In the genomic region with DNA sequence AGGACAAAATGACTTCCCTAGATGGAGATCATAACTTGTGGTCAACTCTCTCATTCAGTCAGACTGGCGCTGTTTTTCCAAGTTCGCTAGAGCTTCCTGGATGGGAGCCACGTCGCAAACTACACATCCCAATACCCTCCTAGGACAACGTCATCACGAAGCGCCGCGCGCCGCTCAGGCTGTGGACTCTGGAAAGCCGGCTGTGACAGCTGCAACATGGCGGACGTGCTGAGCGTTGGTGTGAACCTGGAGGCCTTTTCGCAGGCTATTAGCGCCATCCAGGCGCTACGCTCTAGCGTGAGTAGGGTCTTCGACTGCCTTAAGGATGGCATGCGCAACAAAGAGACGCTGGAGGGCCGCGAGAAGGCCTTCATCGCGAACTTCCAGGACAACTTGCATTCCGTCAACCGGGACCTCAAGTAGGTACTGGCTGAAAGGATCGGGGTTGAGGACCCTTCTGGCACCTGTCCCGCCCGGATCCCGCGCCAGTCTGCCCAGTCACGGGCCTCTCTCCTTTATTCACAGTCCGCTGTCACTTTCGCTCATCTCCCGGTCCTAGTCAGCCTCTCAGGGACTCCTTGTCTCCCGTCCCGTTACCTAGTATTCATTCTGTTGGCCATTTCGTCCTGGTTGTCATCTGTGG, we compare ENCODE assay signal across 8 mouse cellular contexts. TPM values are rescaled to one million over a fixed set of nuclear protein-coding genes. Genes with fewer than 3 reads are reported as not detected.
DNase-seq lines count a peak whose midpoint lies in the region; ATAC-seq and TF ChIP-seq lines count a peak whose summit lies in the region.

Gene Med27 (plus strand): TSS at position 191 of the 643 bp plus-strand sequence.

- WGBS in hindbrain, embryonic 10.5 days, result 1% methylated on average over 41 of the region's 41 CpGs
- under 1% methylated on average over 41 of the region's 41 CpGs for WGBS in lung, postnatal 0 days

- H3K36me3 ChIP-seq in hindbrain, embryonic 10.5 days, result peaks cover 21% of the 10 kb centered on the region
- H3K36me3 ChIP-seq in lung, postnatal 0 days (ENCODE audit: insufficient read depth, low read length), result peaks cover 9% of the 10 kb centered on the region; the same call in 1 of the 2 replicates

- H3K9ac ChIP-seq in lung, postnatal 0 days (replicated peaks; ENCODE audit: low read depth), result peak within 1 kb of the TSS; percentile 78

- H3K4me1 ChIP-seq in hindbrain, embryonic 10.5 days (replicated peaks), result peaks cover 15% of the 10 kb centered on the region
- no peaks in the 10 kb centered on the region for H3K4me1 ChIP-seq in lung, postnatal 0 days (ENCODE audit: insufficient read depth, low read depth, low read length)

- no peak for TF ChIP-seq EP300 in lung, postnatal 0 days (IDR thresholded peaks at IDR 0.05)

- H3K9me3 ChIP-seq in hindbrain, embryonic 10.5 days, result no peaks in the 10 kb centered on the region
- no peaks in the 10 kb centered on the region for H3K9me3 ChIP-seq in lung, postnatal 0 days (ENCODE audit: low read length)

- H3K27me3 ChIP-seq in hindbrain, embryonic 10.5 days (ENCODE audit: insufficient read depth, poor library complexity, severe bottlenecking), result no peaks in the 10 kb centered on the region
- no peaks in the 10 kb centered on the region for H3K27me3 ChIP-seq in lung, postnatal 0 days (replicated peaks; ENCODE audit: insufficient read depth, low read length)

- peak; percentile 96 for ATAC-seq in frontal cortex, adult (ENCODE audit: low TSS enrichment)
- peak; percentile 99 for ATAC-seq in lung, postnatal 0 days

- H3K27ac ChIP-seq in hindbrain, embryonic 10.5 days, result peak within 1 kb of the TSS; percentile 86
- H3K27ac ChIP-seq in lung, postnatal 0 days (ENCODE audit: low read length), result no peak within 1 kb of the TSS

- DNase-seq in MN1 (ENCODE audit: low spot score), result peak; percentile 94
- peak; percentile 95 for DNase-seq in cerebellum, adult 9-10 months
- DNase-seq in hindbrain, embryonic 10.5 days (ENCODE audit: low spot score), result peak; percentile 96
- DNase-seq in layer of hippocampus, adult 9-11 months, result peak; percentile 96
- peak; percentile 98 for DNase-seq in lung, postnatal 0 days (ENCODE audit: low spot score)
- peak; percentile 93 for DNase-seq in ovary, postnatal 14 days (ENCODE audit: low spot score)
- DNase-seq in thymus, postnatal 14 days, result peak; percentile 94

- peak within 1 kb of the TSS; percentile 78 for H3K4me3 ChIP-seq in hindbrain, embryonic 10.5 days
- peak within 1 kb of the TSS; percentile 69 for H3K4me3 ChIP-seq in lung, postnatal 0 days (ENCODE audit: low read depth, low read length)

- TF ChIP-seq CTCF in lung, postnatal 0 days (IDR thresholded peaks at IDR 0.05), result peak; percentile 17; the same call in 1 of the 2 replicates

- peak within 1 kb of the TSS; percentile 65 for H3K4me2 ChIP-seq in lung, postnatal 0 days (replicated peaks; ENCODE audit: low read depth, low read length)

RNA-seq across cellular contexts. Expression of gene Med27, which starts in this region (rescaled TPM):
- 66.7 and 70.2 TPM in 2 replicates for polyA plus RNA-seq in hindbrain, embryonic 10.5 days (2016; fragmentation: Nextera tagmentation; extraction: Ambion mirVana)
- 33.2 and 37.1 TPM in 2 replicates for polyA plus RNA-seq in lung, postnatal 0 days (2015; fragmentation: Nextera tagmentation; extraction: Ambion mirVana)
